Comparison of ENCODE assay signal across 17 mouse cellular contexts in the genomic region with DNA sequence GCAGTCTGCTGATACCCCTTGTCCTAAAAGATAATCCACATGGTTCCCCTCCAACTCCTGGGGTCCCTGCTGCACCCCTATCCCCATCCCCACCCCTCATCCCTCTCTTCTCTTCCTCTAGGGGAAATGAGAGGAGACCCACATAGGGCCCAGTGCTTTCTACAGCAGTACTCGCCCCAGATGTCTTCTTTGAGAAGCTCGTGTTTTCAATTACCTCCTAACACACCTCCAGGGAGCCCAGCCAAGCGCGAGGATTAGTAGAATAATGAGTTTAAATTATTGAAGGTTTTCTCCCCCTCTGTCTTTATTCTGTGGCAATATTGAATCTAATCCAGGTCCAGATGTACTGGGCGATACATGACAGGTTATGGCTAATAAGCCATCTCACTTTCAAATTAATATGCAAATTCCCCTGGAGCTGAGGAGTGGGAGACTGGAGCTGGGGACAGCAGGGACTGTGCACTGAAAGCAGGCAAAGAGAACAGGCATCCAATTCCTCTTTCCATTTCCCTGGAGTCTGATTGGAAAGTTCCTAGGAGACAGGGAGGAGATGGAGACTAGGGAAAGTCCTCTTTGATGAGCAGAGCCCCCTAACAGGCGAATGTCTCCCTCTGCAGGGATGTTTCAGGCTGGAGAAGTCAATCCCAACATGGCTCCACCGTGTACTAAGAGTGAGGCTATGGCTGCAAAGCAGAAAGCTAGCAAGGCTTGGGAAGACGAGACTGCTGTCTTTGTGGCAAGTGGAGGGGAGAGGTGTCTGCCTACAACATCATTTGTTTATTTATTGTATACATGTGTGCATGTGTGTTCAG.
DNase-seq lines count a peak whose midpoint lies in the region; ATAC-seq and TF ChIP-seq lines count a peak whose summit lies in the region.
"Had no signal": no experiment of that assay in that cellular context is flagged by ENCODE, and none has a peak within 500 bp of the region (broad histone marks: within the 10 kb centered on the region; RNA-seq: fewer than 3 reads in every experiment).

No protein-coding gene starts in this region.

- no peak overlapping the region for H3K4me2 ChIP-seq in forebrain, embryonic 13.5 days
- no peak overlapping the region for H3K4me2 ChIP-seq in hindbrain, embryonic 15.5 days
- H3K4me2 ChIP-seq in neural tube, embryonic 13.5 days: no peak overlapping the region
- H3K4me2 ChIP-seq: liver, embryonic 15.5 days had no signal

- H3K9me3 ChIP-seq in forebrain, embryonic 13.5 days (replicated peaks): no peaks in the 10 kb centered on the region
- no peaks in the 10 kb centered on the region for H3K9me3 ChIP-seq in hindbrain, embryonic 15.5 days
- no peaks in the 10 kb centered on the region for H3K9me3 ChIP-seq in neural tube, embryonic 13.5 days
- H3K9me3 ChIP-seq: liver, embryonic 15.5 days had no signal

- no peak for TF ChIP-seq POLR2A in lung, adult 2 months (IDR thresholded peaks at IDR 0.05; ENCODE audit: borderline replicate concordance, extremely low read depth, low read depth, low read length)

- H3K27ac ChIP-seq in left cerebral cortex, adult 2 months: no peak overlapping the region
- H3K27ac ChIP-seq in forebrain, embryonic 13.5 days: peak overlapping the region; percentile 51; the same call in 1 of the 2 replicates
- peak overlapping the region; percentile 30; the same call in 1 of the 2 replicates for H3K27ac ChIP-seq in hindbrain, embryonic 15.5 days (replicated peaks)
- H3K27ac ChIP-seq in neural tube, embryonic 13.5 days (replicated peaks): peak overlapping the region; percentile 52
- H3K27ac ChIP-seq: liver, embryonic 15.5 days had no signal

- TF ChIP-seq CTCF in left cerebral cortex, adult 2 months (IDR thresholded peaks at IDR 0.05): peak; percentile 7
- TF ChIP-seq CTCF in lung, adult 2 months (IDR thresholded peaks at IDR 0.05; ENCODE audit: insufficient read depth, low read length): no peak

- H3K4me1 ChIP-seq in forebrain, embryonic 13.5 days: peaks cover 40% of the 10 kb centered on the region
- peaks cover 27% of the 10 kb centered on the region for H3K4me1 ChIP-seq in hindbrain, embryonic 15.5 days (replicated peaks)
- H3K4me1 ChIP-seq in neural tube, embryonic 13.5 days (replicated peaks): peaks cover 45% of the 10 kb centered on the region
- no peaks in the 10 kb centered on the region for H3K4me1 ChIP-seq in lung, adult 2 months (ENCODE audit: control insufficient read depth, insufficient read depth, low read length)
- H3K4me1 ChIP-seq: liver, embryonic 15.5 days had no signal

- no peaks in the 10 kb centered on the region for H3K27me3 ChIP-seq in forebrain, embryonic 13.5 days
- no peaks in the 10 kb centered on the region for H3K27me3 ChIP-seq in hindbrain, embryonic 15.5 days
- 0 out of 2 replicates have a peak, but pooled peaks cover 5% of the 10 kb centered on the region for H3K27me3 ChIP-seq in neural tube, embryonic 13.5 days
- H3K27me3 ChIP-seq: liver, embryonic 15.5 days had no signal

- ATAC-seq in forebrain, embryonic 13.5 days: peak; percentile 71
- no peak for ATAC-seq in hindbrain, embryonic 15.5 days (ENCODE audit: low FRiP score, low read depth)
- peak; percentile 34; the same call in 1 of the 2 replicates for ATAC-seq in neural tube, embryonic 13.5 days (ENCODE audit: low read depth)
- ATAC-seq: CD4-positive, CD25-positive, alpha-beta regulatory T cell, adult 4 months had no signal

- H3K4me3 ChIP-seq in left cerebral cortex, adult 2 months: no peak overlapping the region
- no peak overlapping the region for H3K4me3 ChIP-seq in forebrain, embryonic 13.5 days
- H3K4me3 ChIP-seq in hindbrain, embryonic 15.5 days: no peak overlapping the region
- no peak overlapping the region for H3K4me3 ChIP-seq in neural tube, embryonic 13.5 days
- H3K4me3 ChIP-seq in lung, adult 2 months (replicated peaks; ENCODE audit: extremely low read depth, low read depth, low read length): no peak overlapping the region
- H3K4me3 ChIP-seq: liver, embryonic 15.5 days had no signal

- DNase-seq in left cerebral cortex, adult 2 months (ENCODE audit: extremely low spot score in 1 of 2, low spot score in 2 of 2): no peak
- no peak for DNase-seq in left cerebral cortex, adult 11 months (ENCODE audit: low spot score)
- no peak for DNase-seq in cerebellum, postnatal 25 days
- no peak for DNase-seq in lung, adult 2 months
- DNase-seq: cerebellum, adult 2 months; heart, adult 11 months; heart, postnatal 14 days; kidney, adult 9 months; layer of hippocampus, adult 9-11 months; left cerebral cortex, postnatal 4 days; right cerebral cortex, postnatal 25 days; thymus, postnatal 25 days had no signal

- intact Hi-C loops in left cerebral cortex, adult 2 months (cut with DNase I): no loop called here

- no peaks in the 10 kb centered on the region for H3K36me3 ChIP-seq in forebrain, embryonic 13.5 days (ENCODE audit: poor library complexity, severe bottlenecking)
- H3K36me3 ChIP-seq in hindbrain, embryonic 15.5 days: no peaks in the 10 kb centered on the region
- no peaks in the 10 kb centered on the region for H3K36me3 ChIP-seq in neural tube, embryonic 13.5 days
- H3K36me3 ChIP-seq: liver, embryonic 15.5 days had no signal

- WGBS in forebrain, embryonic 13.5 days: 20% methylated on average over 8 of the region's 8 CpGs
- WGBS in hindbrain, embryonic 15.5 days: 32% methylated on average over 8 of the region's 8 CpGs
- 31% methylated on average over 8 of the region's 8 CpGs for WGBS in neural tube, embryonic 13.5 days
- 62% methylated on average over 8 of the region's 8 CpGs for WGBS in lung, adult 2 months

- H3K9ac ChIP-seq in forebrain, embryonic 13.5 days: no peak overlapping the region
- no peak overlapping the region for H3K9ac ChIP-seq in hindbrain, embryonic 15.5 days
- H3K9ac ChIP-seq in neural tube, embryonic 13.5 days: no peak overlapping the region
- H3K9ac ChIP-seq: liver, embryonic 15.5 days had no signal
